ENCODE assay signal across 13 mouse cellular contexts in the genomic region with DNA sequence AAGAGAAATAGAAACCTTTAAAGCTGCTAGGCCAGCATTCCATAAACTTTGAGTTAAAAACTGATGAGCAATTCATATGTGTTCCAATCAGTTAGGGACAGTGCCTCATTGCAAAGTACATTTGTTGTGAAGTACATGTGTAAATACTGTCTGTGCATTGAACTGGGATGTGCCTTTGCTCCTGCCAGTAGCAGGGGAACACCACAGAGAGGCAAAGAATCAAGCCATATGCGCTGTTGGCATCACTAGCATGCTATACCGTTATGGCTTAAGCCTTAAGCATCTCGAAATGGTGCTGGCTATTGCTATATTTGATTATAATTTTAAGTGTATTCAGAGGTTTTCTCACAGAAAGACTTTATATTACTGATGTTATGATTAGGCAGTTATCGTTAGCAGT. TPM values are rescaled to one million over a fixed set of nuclear protein-coding genes. Genes with fewer than 3 reads are reported as not detected.
"Had no signal": no experiment of that assay in that cellular context is flagged by ENCODE, and none has a peak within 500 bp of the region (broad histone marks: within the 10 kb centered on the region; RNA-seq: fewer than 3 reads in every experiment).

No protein-coding gene starts in this region.

- DNase-seq: kidney, postnatal 14 days; kidney, postnatal 4 days; liver, embryonic 13.5 days; lung, adult 2 months; lung, postnatal 14 days; lung, postnatal 4 days; midbrain, embryonic 14.5 days; thymus, postnatal 25 days had no signal

RNA-seq across cellular contexts. Expression of gene Erbb4, which starts 58.9 kb away (rescaled TPM):
- total RNA-seq: megakaryocyte progenitor cell, adult 5-6 weeks; megakaryocyte-erythroid progenitor cell, adult 5-6 weeks had no signal
- polyA plus RNA-seq: liver, embryonic 13.5 days; liver, embryonic 16.5 days; small intestine, adult 2 months; spleen, adult 2 months had no signal
